9 mouse cellular contexts compared by ENCODE assay signal in genomic region chr14:101537906-101538305, GRCm38 (mm10).
A peak's percentile ranks its signal among the peaks of the same experiment; 100 is the strongest.
DNase-seq lines count a peak whose midpoint lies in the region; ATAC-seq and TF ChIP-seq lines count a peak whose summit lies in the region.
"Had no signal": no experiment of that assay in that cellular context is flagged by ENCODE, and none has a peak within 500 bp of the region (broad histone marks: within the 10 kb centered on the region; RNA-seq: fewer than 3 reads in every experiment).

No protein-coding gene starts in this region.

- no peak for TF ChIP-seq CTCF in kidney, postnatal 0 days (IDR thresholded peaks at IDR 0.05; ENCODE audit: low read depth)

- no peaks in the 10 kb centered on the region for H3K9me3 ChIP-seq in forebrain, embryonic 12.5 days
- H3K9me3 ChIP-seq in forebrain, embryonic 10.5 days = no peaks in the 10 kb centered on the region
- H3K9me3 ChIP-seq in limb, embryonic 12.5 days = no peaks in the 10 kb centered on the region
- no peaks in the 10 kb centered on the region for H3K9me3 ChIP-seq in limb, embryonic 10.5 days (replicated peaks)
- H3K9me3 ChIP-seq in embryonic facial prominence, embryonic 10.5 days = no peaks in the 10 kb centered on the region
- no peaks in the 10 kb centered on the region for H3K9me3 ChIP-seq in kidney, postnatal 0 days (replicated peaks; ENCODE audit: low read length)
- H3K9me3 ChIP-seq: limb, embryonic 15.5 days had no signal

- H3K36me3 ChIP-seq in forebrain, embryonic 12.5 days (replicated peaks) = no peaks in the 10 kb centered on the region
- H3K36me3 ChIP-seq in forebrain, embryonic 10.5 days (replicated peaks) = no peaks in the 10 kb centered on the region
- no peaks in the 10 kb centered on the region for H3K36me3 ChIP-seq in limb, embryonic 12.5 days
- no peaks in the 10 kb centered on the region for H3K36me3 ChIP-seq in limb, embryonic 10.5 days
- H3K36me3 ChIP-seq in embryonic facial prominence, embryonic 10.5 days (replicated peaks) = no peaks in the 10 kb centered on the region
- H3K36me3 ChIP-seq in kidney, postnatal 0 days (ENCODE audit: insufficient read depth, low read length) = no peaks in the 10 kb centered on the region
- H3K36me3 ChIP-seq: limb, embryonic 15.5 days had no signal

- DNase-seq in forebrain, embryonic 10.5 days (ENCODE audit: extremely low spot score, low spot score) = no peak
- DNase-seq in limb, embryonic 10.5 days (ENCODE audit: low spot score) = no peak
- DNase-seq in embryonic facial prominence, embryonic 10.5 days (ENCODE audit: low spot score) = peak; percentile 21
- DNase-seq in kidney, postnatal 0 days (ENCODE audit: low spot score) = peak; percentile 89
- DNase-seq in left cerebral cortex, postnatal 36 days (ENCODE audit: low spot score in 2 of 2) = no peak
- no peak for DNase-seq in frontal cortex, postnatal 10 days (ENCODE audit: low spot score in 2 of 2)

- H3K4me1 ChIP-seq in forebrain, embryonic 12.5 days = 0 out of 2 replicates have a peak, but pooled peaks cover 4% of the 10 kb centered on the region
- H3K4me1 ChIP-seq in forebrain, embryonic 10.5 days = no peaks in the 10 kb centered on the region
- peaks cover 8% of the 10 kb centered on the region for H3K4me1 ChIP-seq in limb, embryonic 12.5 days (replicated peaks)
- H3K4me1 ChIP-seq in limb, embryonic 10.5 days = 0 out of 2 replicates have a peak, but pooled peaks cover 8% of the 10 kb centered on the region
- H3K4me1 ChIP-seq in embryonic facial prominence, embryonic 10.5 days = peaks cover 9% of the 10 kb centered on the region; the same call in 1 of the 2 replicates
- H3K4me1 ChIP-seq in kidney, postnatal 0 days (replicated peaks; ENCODE audit: insufficient read depth, low read length) = 0 out of 2 replicates have a peak, but pooled peaks cover 2% of the 10 kb centered on the region

- H3K4me3 ChIP-seq in forebrain, embryonic 12.5 days (replicated peaks) = no peak overlapping the region
- no peak overlapping the region for H3K4me3 ChIP-seq in forebrain, embryonic 10.5 days
- H3K4me3 ChIP-seq in limb, embryonic 12.5 days (replicated peaks) = no peak overlapping the region
- H3K4me3 ChIP-seq in limb, embryonic 10.5 days = no peak overlapping the region
- H3K4me3 ChIP-seq in embryonic facial prominence, embryonic 10.5 days = no peak overlapping the region
- H3K4me3 ChIP-seq in kidney, postnatal 0 days (replicated peaks; ENCODE audit: low read depth, low read length) = no peak overlapping the region
- H3K4me3 ChIP-seq: limb, embryonic 15.5 days had no signal

- H3K27me3 ChIP-seq in forebrain, embryonic 12.5 days = no peaks in the 10 kb centered on the region
- no peaks in the 10 kb centered on the region for H3K27me3 ChIP-seq in forebrain, embryonic 10.5 days (ENCODE audit: poor library complexity, severe bottlenecking)
- H3K27me3 ChIP-seq in limb, embryonic 12.5 days = no peaks in the 10 kb centered on the region
- H3K27me3 ChIP-seq in limb, embryonic 10.5 days (ENCODE audit: low read depth, poor library complexity, severe bottlenecking) = no peaks in the 10 kb centered on the region
- H3K27me3 ChIP-seq in embryonic facial prominence, embryonic 10.5 days (replicated peaks; ENCODE audit: low read depth, poor library complexity, severe bottlenecking) = no peaks in the 10 kb centered on the region
- H3K27me3 ChIP-seq in kidney, postnatal 0 days (ENCODE audit: insufficient read depth, low read length) = no peaks in the 10 kb centered on the region
- H3K27me3 ChIP-seq: limb, embryonic 15.5 days had no signal

- H3K27ac ChIP-seq in forebrain, embryonic 12.5 days = no peak overlapping the region
- no peak overlapping the region for H3K27ac ChIP-seq in forebrain, embryonic 10.5 days
- H3K27ac ChIP-seq in limb, embryonic 12.5 days = no peak overlapping the region
- H3K27ac ChIP-seq in limb, embryonic 10.5 days = no peak overlapping the region
- H3K27ac ChIP-seq in embryonic facial prominence, embryonic 10.5 days (replicated peaks) = no peak overlapping the region
- H3K27ac ChIP-seq in kidney, postnatal 0 days = 0 out of 2 replicates have a peak overlapping the region, but pooled peaks have one; percentile 8
- H3K27ac ChIP-seq: limb, embryonic 15.5 days had no signal

- WGBS in forebrain, embryonic 12.5 days = 72% methylated on average over 2 of the region's 2 CpGs
- 83% methylated on average over 2 of the region's 2 CpGs for WGBS in forebrain, embryonic 10.5 days
- WGBS in limb, embryonic 12.5 days = 47% methylated on average over 2 of the region's 2 CpGs
- 57% methylated on average over 2 of the region's 2 CpGs for WGBS in limb, embryonic 10.5 days
- WGBS in embryonic facial prominence, embryonic 10.5 days = 63% methylated on average over 2 of the region's 2 CpGs
- 18% methylated on average over 2 of the region's 2 CpGs for WGBS in kidney, postnatal 0 days

- H3K4me2 ChIP-seq in forebrain, embryonic 12.5 days = no peak overlapping the region
- H3K4me2 ChIP-seq in limb, embryonic 12.5 days = no peak overlapping the region
- no peak overlapping the region for H3K4me2 ChIP-seq in kidney, postnatal 0 days (ENCODE audit: low read length)
- H3K4me2 ChIP-seq: limb, embryonic 15.5 days had no signal

- no peak for ATAC-seq in forebrain, embryonic 12.5 days (ENCODE audit: low FRiP score)
- ATAC-seq in limb, embryonic 12.5 days (ENCODE audit: insufficient number of reproducible peaks, insufficient read depth, low FRiP score, low TSS enrichment, low read depth) = 0 out of 2 replicates have a peak, but pooled peaks have one; percentile 42
- peak; percentile 94 for ATAC-seq in kidney, postnatal 0 days (replicated peaks; ENCODE audit: low FRiP score, low read depth)

- intact Hi-C loops in left cerebral cortex, postnatal 36 days (cut with DNase I) = no loop called here

- H3K9ac ChIP-seq in forebrain, embryonic 12.5 days = 0 out of 2 replicates have a peak overlapping the region, but pooled peaks have one; percentile 29
- H3K9ac ChIP-seq in limb, embryonic 12.5 days (replicated peaks) = no peak overlapping the region
- H3K9ac ChIP-seq in kidney, postnatal 0 days (ENCODE audit: low read depth, low read length) = no peak overlapping the region
- H3K9ac ChIP-seq: limb, embryonic 15.5 days had no signal

Comparison
In these comparisons a context has a peak if more than half of its experiments do, and no peak if none do; other contexts are left out.
1. DNase-seq: peak in embryonic facial prominence, embryonic 10.5 days (single experiment) and kidney, postnatal 0 days (single experiment); none in forebrain, embryonic 10.5 days (single experiment), limb, embryonic 10.5 days (single experiment), left cerebral cortex, postnatal 36 days (0 of 2) and frontal cortex, postnatal 10 days (0 of 2).